Mouse (Mus musculus): ENCODE measurements around the gene Phf2. TPM values are rescaled to one million over a fixed set of nuclear protein-coding genes. Genes with fewer than 3 reads are reported as not detected.

Gene Phf2
- 6.1 and 7.2 TPM in 2 replicates for polyA plus RNA-seq (2015; fragmentation: Nextera tagmentation; extraction: Ambion mirVana)

DNA sequence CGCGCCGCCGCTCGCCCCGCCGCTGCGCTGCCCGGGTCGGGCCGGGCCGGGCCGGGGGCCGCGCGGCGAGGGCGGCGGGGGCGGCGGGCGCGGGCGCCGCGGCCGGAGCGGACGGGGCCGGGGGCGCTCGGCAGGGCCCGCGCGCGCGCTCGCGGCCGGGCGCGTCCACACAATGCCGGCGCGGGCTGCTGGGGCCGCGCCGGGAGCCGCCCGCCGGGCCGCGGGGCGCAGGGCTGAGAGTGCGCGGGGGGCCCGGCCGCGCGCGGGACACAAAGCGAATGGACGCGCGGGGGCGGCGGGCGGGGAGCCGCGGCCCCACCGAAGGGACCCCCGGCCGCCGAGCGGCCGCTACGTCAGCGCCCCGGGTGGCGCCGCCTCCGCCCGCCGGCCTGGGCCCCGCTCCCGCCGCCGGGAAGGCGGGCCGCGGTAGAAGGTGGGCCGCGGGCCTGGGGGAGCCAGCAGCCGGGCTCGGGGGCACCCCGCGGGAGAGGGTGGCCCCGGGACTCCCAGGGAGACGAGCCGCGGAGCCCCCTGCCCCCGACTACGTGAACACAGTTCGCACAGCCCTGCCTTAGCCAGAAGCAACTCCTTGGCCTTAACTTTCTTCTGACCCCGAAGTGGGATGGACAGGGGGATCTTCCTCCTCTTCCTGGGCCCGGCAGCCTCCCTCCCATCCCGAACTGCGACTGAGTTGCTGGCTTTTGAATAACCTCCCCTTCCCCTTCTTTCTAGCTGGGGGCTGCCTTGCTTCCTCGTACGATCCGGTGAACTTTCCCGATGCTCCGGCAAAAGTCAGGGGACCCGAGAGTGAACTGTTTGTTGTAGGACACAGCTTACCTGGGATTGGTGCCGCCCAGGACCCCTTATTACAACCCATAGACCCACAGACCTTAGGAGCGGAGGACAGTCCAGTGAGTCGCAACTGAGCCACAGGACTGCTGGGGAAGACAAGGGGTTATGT is at the start of gene Phf2:
Phf2 (minus strand) TSS at position 349 of the 961 bp plus-strand sequence.
- Histone ChIP-seq H3K27ac (ENCODE audit: low read depth, low read length) (peak within 1 kb of the TSS; percentile 78), H3K9ac (ENCODE audit: low read depth, low read length) (peak within 1 kb of the TSS; percentile 97), H3K9me3 (ENCODE audit: control insufficient read depth, low read length) (no peaks in the 10 kb centered on the region), H3K4me3 (ENCODE audit: low read length) (peak within 1 kb of the TSS; percentile 92), H3K4me2 (ENCODE audit: low read length) (peak within 1 kb of the TSS; percentile 89), H3K27me3 (replicated peaks; ENCODE audit: control insufficient read depth, insufficient read depth, low read length) (no peaks in the 10 kb centered on the region), H3K4me1 (ENCODE audit: control insufficient read depth, insufficient read depth, low read depth, low read length) (peaks cover 20% of the 10 kb centered on the region), H3K36me3 (ENCODE audit: control insufficient read depth, insufficient read depth, low read length) (no peaks in the 10 kb centered on the region)
- peak; percentile 48 for ATAC-seq
- WGBS = under 1% methylated on average over 67 of the region's 117 CpGs

DNA sequence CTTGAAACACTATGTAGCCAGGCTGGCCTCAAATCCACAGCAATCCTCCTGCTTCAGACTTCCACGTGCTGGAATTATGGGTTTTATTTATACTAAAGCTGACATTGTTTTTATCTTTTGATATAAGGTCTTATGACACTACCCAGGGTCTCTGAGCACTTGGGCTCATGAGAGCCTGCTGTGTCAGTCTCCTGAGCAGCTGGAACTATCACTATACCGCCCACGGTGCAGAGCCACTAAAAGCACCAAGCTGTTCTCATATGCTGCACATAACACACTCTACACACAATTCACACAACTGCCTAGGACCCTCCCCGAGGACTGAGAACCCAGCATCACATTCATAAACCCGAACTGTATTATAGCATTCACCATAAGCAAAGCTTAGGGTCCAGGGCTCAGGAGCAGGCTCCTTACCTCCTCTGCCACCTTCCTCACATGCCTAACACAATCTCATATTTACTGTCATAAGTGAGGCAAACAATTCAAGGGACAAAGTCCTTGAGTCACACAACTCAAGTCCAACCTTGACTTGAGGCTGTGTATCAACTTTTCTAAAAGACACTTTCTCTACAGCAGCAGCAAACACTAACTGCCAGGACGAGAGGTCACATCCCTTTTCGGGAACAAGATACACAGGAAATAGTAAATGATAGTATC is 49.0 kb upstream of the Phf2 start:
- no peak overlapping the region for H3K4me3 ChIP-seq (ENCODE audit: low read length)
- no peaks in the 10 kb centered on the region for H3K9me3 ChIP-seq (ENCODE audit: control insufficient read depth, low read length)
- H3K4me2 ChIP-seq (ENCODE audit: low read length) = no peak overlapping the region
- no peaks in the 10 kb centered on the region for H3K27me3 ChIP-seq (replicated peaks; ENCODE audit: control insufficient read depth, insufficient read depth, low read length)
- no peak for ATAC-seq
- no peaks in the 10 kb centered on the region for H3K4me1 ChIP-seq (ENCODE audit: control insufficient read depth, insufficient read depth, low read depth, low read length)
- H3K36me3 ChIP-seq (ENCODE audit: control insufficient read depth, insufficient read depth, low read length) = peaks cover 13% of the 10 kb centered on the region
- WGBS = 87% methylated on average over 7 of the region's 7 CpGs
- H3K27ac ChIP-seq (ENCODE audit: low read depth, low read length) = no peak overlapping the region
- H3K9ac ChIP-seq (ENCODE audit: low read depth, low read length) = no peak overlapping the region

- Histone ChIP-seq H3K27ac (ENCODE audit: low read depth, low read length) (no peak overlapping the region), H3K36me3 (ENCODE audit: control insufficient read depth, insufficient read depth, low read length) (peaks cover 13% of the 10 kb centered on the region), H3K4me2 (ENCODE audit: low read length) (no peak overlapping the region), H3K27me3 (replicated peaks; ENCODE audit: control insufficient read depth, insufficient read depth, low read length) (no peaks in the 10 kb centered on the region), H3K4me3 (ENCODE audit: low read length) (no peak overlapping the region), H3K9me3 (ENCODE audit: control insufficient read depth, low read length) (no peaks in the 10 kb centered on the region), H3K4me1 (ENCODE audit: control insufficient read depth, insufficient read depth, low read depth, low read length) (no peaks in the 10 kb centered on the region), H3K9ac (ENCODE audit: low read depth, low read length) (no peak overlapping the region)
- 94% methylated on average over 3 of the region's 3 CpGs for WGBS
- ATAC-seq = no peak
These were observed 46.2 kb upstream of the Phf2 start for GRCm38 (mm10) chr13:48917113-48917599.

- Histone ChIP-seq H3K4me2 (ENCODE audit: low read length) (no peak overlapping the region), H3K4me1 (ENCODE audit: control insufficient read depth, insufficient read depth, low read depth, low read length) (no peaks in the 10 kb centered on the region), H3K36me3 (ENCODE audit: control insufficient read depth, insufficient read depth, low read length) (peaks cover 8% of the 10 kb centered on the region), H3K27ac (ENCODE audit: low read depth, low read length) (no peak overlapping the region), H3K27me3 (replicated peaks; ENCODE audit: control insufficient read depth, insufficient read depth, low read length) (no peaks in the 10 kb centered on the region), H3K4me3 (ENCODE audit: low read length) (no peak overlapping the region), H3K9me3 (ENCODE audit: control insufficient read depth, low read length) (no peaks in the 10 kb centered on the region), H3K9ac (ENCODE audit: low read depth, low read length) (no peak overlapping the region)
- ATAC-seq = no peak
- 64% methylated on average over 1 of the region's 1 CpGs for WGBS
These were observed 42.8 kb upstream of the Phf2 start for GRCm38 (mm10) chr13:48913680-48914079.

DNA sequence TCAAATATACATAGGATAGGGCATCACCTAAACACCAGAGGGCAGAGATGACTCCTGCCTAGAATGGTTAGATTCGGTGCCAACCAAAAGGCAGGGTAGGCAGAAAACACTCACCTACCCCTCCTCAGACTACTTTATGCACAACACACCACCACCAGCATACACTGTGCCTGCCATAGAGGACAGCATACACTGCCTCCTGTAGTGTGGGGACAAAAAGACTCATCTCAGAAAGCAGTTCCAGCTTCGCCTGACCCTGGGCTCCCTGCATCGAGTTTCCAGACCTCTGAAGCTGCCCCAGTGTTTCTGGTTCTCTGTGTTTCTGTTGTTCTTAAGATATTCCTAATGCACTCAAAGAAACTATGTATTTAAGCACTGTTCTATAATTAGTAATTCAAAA is 42.2 kb upstream of the Phf2 start:
- Histone ChIP-seq H3K36me3 (ENCODE audit: control insufficient read depth, insufficient read depth, low read length) (peaks cover 11% of the 10 kb centered on the region), H3K9ac (ENCODE audit: low read depth, low read length) (no peak overlapping the region), H3K4me1 (ENCODE audit: control insufficient read depth, insufficient read depth, low read depth, low read length) (no peaks in the 10 kb centered on the region), H3K4me3 (ENCODE audit: low read length) (no peak overlapping the region), H3K27me3 (replicated peaks; ENCODE audit: control insufficient read depth, insufficient read depth, low read length) (no peaks in the 10 kb centered on the region), H3K27ac (ENCODE audit: low read depth, low read length) (no peak overlapping the region), H3K9me3 (ENCODE audit: control insufficient read depth, low read length) (no peaks in the 10 kb centered on the region), H3K4me2 (ENCODE audit: low read length) (no peak overlapping the region)
- 82% methylated on average over 3 of the region's 3 CpGs for WGBS
- ATAC-seq = no peak

GRCm38 (mm10) chr13:48911426-48911825 is 40.5 kb upstream of the Phf2 start:
- no peaks in the 10 kb centered on the region for H3K27me3 ChIP-seq (replicated peaks; ENCODE audit: control insufficient read depth, insufficient read depth, low read length)
- no peak overlapping the region for H3K9ac ChIP-seq (ENCODE audit: low read depth, low read length)
- H3K4me2 ChIP-seq (ENCODE audit: low read length) = no peak overlapping the region
- no peaks in the 10 kb centered on the region for H3K9me3 ChIP-seq (ENCODE audit: control insufficient read depth, low read length)
- H3K36me3 ChIP-seq (ENCODE audit: control insufficient read depth, insufficient read depth, low read length) = peaks cover 11% of the 10 kb centered on the region
- H3K4me1 ChIP-seq (ENCODE audit: control insufficient read depth, insufficient read depth, low read depth, low read length) = no peaks in the 10 kb centered on the region
- H3K4me3 ChIP-seq (ENCODE audit: low read length) = no peak overlapping the region
- ATAC-seq = no peak
- 79% methylated on average over 7 of the region's 7 CpGs for WGBS
- H3K27ac ChIP-seq (ENCODE audit: low read depth, low read length) = no peak overlapping the region

GRCm38 (mm10) chr13:48905458-48905857 is 34.5 kb upstream of the Phf2 start:
- WGBS = 80% methylated on average over 2 of the region's 2 CpGs
- peaks cover 27% of the 10 kb centered on the region for H3K36me3 ChIP-seq (ENCODE audit: control insufficient read depth, insufficient read depth, low read length)
- H3K9ac ChIP-seq (ENCODE audit: low read depth, low read length) = no peak overlapping the region
- H3K4me1 ChIP-seq (ENCODE audit: control insufficient read depth, insufficient read depth, low read depth, low read length) = no peaks in the 10 kb centered on the region
- ATAC-seq = no peak
- H3K27ac ChIP-seq (ENCODE audit: low read depth, low read length) = no peak overlapping the region
- no peak overlapping the region for H3K4me2 ChIP-seq (ENCODE audit: low read length)
- H3K9me3 ChIP-seq (ENCODE audit: control insufficient read depth, low read length) = no peaks in the 10 kb centered on the region
- no peaks in the 10 kb centered on the region for H3K27me3 ChIP-seq (replicated peaks; ENCODE audit: control insufficient read depth, insufficient read depth, low read length)
- H3K4me3 ChIP-seq (ENCODE audit: low read length) = no peak overlapping the region

- no peaks in the 10 kb centered on the region for H3K9me3 ChIP-seq (ENCODE audit: control insufficient read depth, low read length)
- no peak overlapping the region for H3K4me3 ChIP-seq (ENCODE audit: low read length)
- no peak overlapping the region for H3K4me2 ChIP-seq (ENCODE audit: low read length)
- H3K4me1 ChIP-seq (ENCODE audit: control insufficient read depth, insufficient read depth, low read depth, low read length) = no peaks in the 10 kb centered on the region
- H3K9ac ChIP-seq (ENCODE audit: low read depth, low read length) = no peak overlapping the region
- ATAC-seq = no peak
- H3K36me3 ChIP-seq (ENCODE audit: control insufficient read depth, insufficient read depth, low read length) = peaks cover 19% of the 10 kb centered on the region
- no peaks in the 10 kb centered on the region for H3K27me3 ChIP-seq (replicated peaks; ENCODE audit: control insufficient read depth, insufficient read depth, low read length)
- WGBS = 82% methylated on average over 5 of the region's 5 CpGs
- H3K27ac ChIP-seq (ENCODE audit: low read depth, low read length) = no peak overlapping the region
These were observed 24.5 kb upstream of the Phf2 start for GRCm38 (mm10) chr13:48895376-48895775.
